Mouse (Mus musculus) liver, adult 2 months (tissue): ENCODE data around the gene Hist1h2bg. TPM values are rescaled to one million over a fixed set of nuclear protein-coding genes. Genes with fewer than 3 reads are reported as not detected.

Source experiments
- DNase-seq: peaks from one replicate; pipeline ENCODE4 v3.0.0-alpha.2; 2011; ENCODE audit warnings: low read depth, low spot score; ENCODE audit errors: extremely low read depth
- H3K27ac ChIP-seq: fragments of 200-500 bp; replicated peaks from 2 replicates; pipeline ENCODE4 v1.5.1; 2012; ENCODE audit warnings: low read depth, mild to moderate bottlenecking, control low read depth, inconsistent platforms, low read length; ENCODE audit not compliant: insufficient read depth
- H3K27me3 ChIP-seq: fragments of 200-500 bp; 2 replicates; pipeline ENCODE4 v1.6.1; 2012; ENCODE audit warnings: mild to moderate bottlenecking, moderate library complexity, low read length, inconsistent platforms; ENCODE audit not compliant: control insufficient read depth, insufficient read depth
- H3K36me3 ChIP-seq: fragments of 200-500 bp; 2 replicates; pipeline ENCODE4 v1.6.1; 2012; ENCODE audit warnings: low read length, inconsistent platforms; ENCODE audit not compliant: control insufficient read depth, insufficient read depth
- H3K4me1 ChIP-seq: fragments of 200-500 bp; 2 replicates; pipeline ENCODE4 v1.6.1; 2011; ENCODE audit warnings: low read length; ENCODE audit not compliant: control insufficient read depth, insufficient read depth
- H3K4me3 ChIP-seq: fragments of 200-500 bp; 2 replicates; pipeline ENCODE4 v1.5.1; 2011; ENCODE audit warnings: low read depth, mild to moderate bottlenecking, control low read depth, low read length, moderate library complexity; ENCODE audit not compliant: insufficient read depth
- H3K79me2 ChIP-seq: fragments of 200-500 bp; 2 replicates; pipeline ENCODE4 v1.6.1; 2012; ENCODE audit warnings: inconsistent platforms, mild to moderate bottlenecking, low read length, moderate library complexity; ENCODE audit not compliant: control insufficient read depth, insufficient read depth
- H3K9ac ChIP-seq: fragments of 200-500 bp; 2 replicates; pipeline ENCODE4 v1.6.1; 2012; ENCODE audit warnings: low read depth, mild to moderate bottlenecking, control low read depth, inconsistent platforms, low read length
- CTCF ChIP-seq: fragments of 200-500 bp; IDR thresholded peaks from 2 replicates; pipeline ENCODE4 v1.5.1; 2011; ENCODE audit warnings: low read depth, low read length, control low read depth
- POLR2A ChIP-seq: fragments of 200-500 bp; IDR thresholded peaks from 2 replicates; pipeline ENCODE4 v1.6.1; 2011; ENCODE audit warnings: low read length, control low read depth; ENCODE audit not compliant: insufficient read depth; ENCODE audit errors: extremely low read depth
- WGBS: fragments of 180-500 bp; shearing (Covaris S2); methylation state at CpG from one replicate; pipeline ENCODE4 v1.1.7; 2018; 5-methylcytosine and 5-hydroxymethylcytosine counted together
- polyA plus RNA-seq: library from polyadenylated mRNA; depleted of rRNA; stranded (reverse); fragments of >200 nt; gene quantifications from 2 replicates; pipeline ENCODE4 v1.2.3, GENCODE M21; 2012
- total RNA-seq: library from RNA; depleted of rRNA; stranded (reverse); fragments of >200 nt; gene quantifications from 2 replicates; pipeline ENCODE4 v1.2.3, GENCODE M21; 2014

Gene Hist1h2bg
- total and polyA plus RNA-seq, 2 experiments = 4.4 to 37.2 TPM

DNA sequence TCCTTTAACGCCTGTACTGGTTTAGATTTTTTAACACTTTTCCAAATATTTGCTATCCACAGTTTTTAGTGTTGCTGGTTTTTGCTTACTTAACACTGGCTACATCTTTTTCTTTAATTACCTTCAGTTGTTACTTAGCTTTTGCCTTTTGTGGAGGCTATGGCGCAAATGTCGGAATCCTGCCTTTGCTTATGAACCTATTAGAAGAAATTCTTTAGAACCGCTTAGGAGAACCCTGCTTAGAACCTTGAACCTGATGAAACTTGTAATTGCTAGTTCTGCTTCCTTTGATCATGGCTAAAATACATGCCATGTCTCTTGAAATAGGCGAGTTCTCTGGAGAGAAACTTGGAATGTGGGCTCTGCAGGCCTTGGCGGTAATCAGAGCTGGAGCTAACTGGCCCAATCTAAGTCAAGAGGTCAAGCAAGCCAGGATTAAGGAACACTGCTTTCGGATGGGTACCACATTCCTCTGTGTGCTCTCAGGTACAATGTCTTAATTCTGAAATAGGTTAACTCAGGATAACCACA, 5.2 kb downstream of the Hist1h2bg start:
- Histone ChIP-seq H3K27ac (no peak overlapping the region), H3K79me2 (no peaks in the 10 kb centered on the region), H3K9ac (0 out of 2 replicates have a peak overlapping the region, but pooled peaks have one; percentile 8), H3K4me1 (peaks cover 15% of the 10 kb centered on the region; the same call in 1 of the 2 replicates), H3K36me3 (no peaks in the 10 kb centered on the region), H3K27me3 (no peaks in the 10 kb centered on the region), H3K4me3 (no peak overlapping the region)
- TF ChIP-seq CTCF (no peak), POLR2A (no peak)
- DNase-seq = no peak
- 71% methylated on average over 7 of the region's 7 CpGs for WGBS

DNA sequence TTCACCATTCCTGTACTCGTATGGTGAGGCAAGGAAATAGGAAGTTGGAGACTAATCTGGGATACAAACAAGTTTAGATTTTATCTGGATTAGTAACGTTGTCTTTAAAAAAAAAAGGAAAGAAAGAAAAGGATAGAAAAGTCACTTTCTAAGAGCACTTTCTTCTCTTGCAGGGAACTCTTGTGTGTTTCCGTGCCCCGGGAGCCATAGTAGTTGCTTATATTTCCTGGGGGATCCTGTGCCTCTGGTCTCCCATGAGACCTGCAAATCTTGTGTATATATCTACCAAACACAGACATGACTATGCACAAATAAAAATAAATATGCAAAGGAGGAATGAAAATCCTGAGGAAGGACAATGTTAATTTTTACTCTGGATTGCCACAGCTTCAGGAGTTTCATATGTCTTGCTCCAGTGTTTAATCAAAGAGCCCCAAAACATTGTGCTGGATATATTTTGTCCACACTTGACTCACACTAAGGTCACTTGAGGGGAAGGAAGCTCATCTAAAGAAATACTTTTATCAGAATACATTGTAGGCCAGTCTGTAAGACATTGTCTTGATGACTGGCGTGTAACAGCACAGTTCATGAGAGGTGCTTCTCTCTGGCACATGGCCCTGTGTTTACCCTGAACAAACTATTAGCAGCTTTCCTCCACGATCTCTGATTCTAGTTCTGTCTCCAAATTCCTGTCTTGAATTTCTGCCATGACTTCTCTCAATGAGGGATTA, 5.9 kb downstream of the Hist1h2bg start:
- H3K27me3 ChIP-seq = no peaks in the 10 kb centered on the region
- no peaks in the 10 kb centered on the region for H3K36me3 ChIP-seq
- no peak overlapping the region for H3K4me3 ChIP-seq
- H3K9ac ChIP-seq = no peak overlapping the region
- peak; percentile 76 for DNase-seq
- 51% methylated on average over 6 of the region's 6 CpGs for WGBS
- H3K4me1 ChIP-seq = peaks cover 12% of the 10 kb centered on the region; the same call in 1 of the 2 replicates
- TF ChIP-seq CTCF (no peak), POLR2A (no peak)
- H3K27ac ChIP-seq = no peak overlapping the region
- H3K79me2 ChIP-seq = no peaks in the 10 kb centered on the region

DNA sequence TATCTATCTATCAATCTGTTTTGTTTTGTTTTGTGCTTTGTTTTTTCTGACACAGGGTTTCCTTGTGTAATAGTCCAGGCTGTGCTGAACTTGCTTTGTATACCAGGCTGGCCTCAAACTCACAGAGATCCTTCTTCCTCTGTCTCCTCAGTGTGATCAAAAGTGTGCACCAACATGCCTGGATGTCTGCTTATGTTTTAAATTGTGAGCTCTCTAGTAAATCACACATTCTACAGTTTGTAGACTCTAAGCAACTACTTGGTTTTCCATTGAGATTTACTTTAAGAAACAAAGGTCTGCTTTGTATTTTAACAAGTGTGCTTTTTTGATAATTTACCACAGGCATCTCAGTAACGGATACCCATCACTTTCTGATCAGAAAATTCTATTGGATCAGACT, 6.6 kb downstream of the Hist1h2bg start:
- Histone ChIP-seq H3K79me2 (no peaks in the 10 kb centered on the region), H3K4me1 (peaks cover 9% of the 10 kb centered on the region; the same call in 1 of the 2 replicates), H3K27me3 (no peaks in the 10 kb centered on the region), H3K9ac (no peak overlapping the region), H3K36me3 (no peaks in the 10 kb centered on the region), H3K4me3 (no peak overlapping the region), H3K27ac (no peak overlapping the region)
- whole genome bisulfite sequencing = 98% methylated on average over 1 of the region's 1 CpGs
- DNase-seq = no peak
- TF ChIP-seq POLR2A (no peak), CTCF (no peak)

DNA sequence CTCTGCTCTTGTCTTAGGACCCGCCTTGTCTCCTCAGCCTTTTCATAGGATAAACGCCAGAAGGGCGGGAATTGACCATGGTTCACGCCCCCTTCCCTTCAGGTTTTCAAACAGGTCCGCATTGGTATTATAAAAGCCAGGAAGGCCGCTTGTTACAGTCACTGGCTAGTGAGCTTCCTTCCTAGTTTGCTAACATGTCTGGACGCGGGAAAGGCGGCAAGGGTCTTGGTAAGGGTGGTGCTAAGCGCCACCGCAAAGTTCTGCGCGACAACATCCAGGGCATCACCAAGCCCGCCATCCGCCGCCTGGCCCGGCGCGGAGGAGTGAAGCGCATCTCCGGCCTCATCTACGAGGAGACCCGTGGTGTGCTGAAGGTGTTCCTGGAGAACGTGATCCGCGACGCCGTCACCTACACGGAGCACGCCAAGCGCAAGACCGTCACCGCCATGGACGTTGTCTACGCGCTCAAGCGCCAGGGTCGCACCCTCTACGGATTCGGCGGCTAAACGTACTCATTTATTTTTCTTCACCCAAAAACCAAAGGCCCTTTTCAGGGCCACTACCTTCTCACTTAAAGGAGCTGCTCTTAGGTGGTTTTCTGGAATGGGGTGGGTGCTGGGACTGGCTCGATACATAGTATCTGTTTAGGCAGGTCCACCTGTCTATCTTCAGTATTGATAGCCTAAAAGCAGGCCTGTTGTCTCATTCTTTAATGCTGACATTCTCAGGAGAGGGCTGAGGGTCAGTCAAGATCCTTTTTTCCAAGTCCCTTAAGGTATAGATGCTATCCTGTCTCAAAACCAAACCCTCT, 10.4 kb downstream of the Hist1h2bg start, which contains the start of gene Hist1h4d:
Gene Hist1h4d, plus strand, starts transcription at position 191 of the 811 bp plus-strand sequence.
- H3K4me1 ChIP-seq = peaks cover 9% of the 10 kb centered on the region; the same call in 1 of the 2 replicates
- peak within 1 kb of the TSS; percentile 68 for H3K4me3 ChIP-seq
- peak; percentile 100 for TF ChIP-seq POLR2A
- no peak for TF ChIP-seq CTCF
- peak; percentile 97 for DNase-seq
- H3K27ac ChIP-seq = peak within 1 kb of the TSS; percentile 7; the same call in 1 of the 2 replicates
- no peaks in the 10 kb centered on the region for H3K36me3 ChIP-seq
- H3K9ac ChIP-seq = peak within 1 kb of the TSS; percentile 64
- no peaks in the 10 kb centered on the region for H3K79me2 ChIP-seq
- under 1% methylated on average over 43 of the region's 43 CpGs for WGBS
- H3K27me3 ChIP-seq = no peaks in the 10 kb centered on the region

DNA sequence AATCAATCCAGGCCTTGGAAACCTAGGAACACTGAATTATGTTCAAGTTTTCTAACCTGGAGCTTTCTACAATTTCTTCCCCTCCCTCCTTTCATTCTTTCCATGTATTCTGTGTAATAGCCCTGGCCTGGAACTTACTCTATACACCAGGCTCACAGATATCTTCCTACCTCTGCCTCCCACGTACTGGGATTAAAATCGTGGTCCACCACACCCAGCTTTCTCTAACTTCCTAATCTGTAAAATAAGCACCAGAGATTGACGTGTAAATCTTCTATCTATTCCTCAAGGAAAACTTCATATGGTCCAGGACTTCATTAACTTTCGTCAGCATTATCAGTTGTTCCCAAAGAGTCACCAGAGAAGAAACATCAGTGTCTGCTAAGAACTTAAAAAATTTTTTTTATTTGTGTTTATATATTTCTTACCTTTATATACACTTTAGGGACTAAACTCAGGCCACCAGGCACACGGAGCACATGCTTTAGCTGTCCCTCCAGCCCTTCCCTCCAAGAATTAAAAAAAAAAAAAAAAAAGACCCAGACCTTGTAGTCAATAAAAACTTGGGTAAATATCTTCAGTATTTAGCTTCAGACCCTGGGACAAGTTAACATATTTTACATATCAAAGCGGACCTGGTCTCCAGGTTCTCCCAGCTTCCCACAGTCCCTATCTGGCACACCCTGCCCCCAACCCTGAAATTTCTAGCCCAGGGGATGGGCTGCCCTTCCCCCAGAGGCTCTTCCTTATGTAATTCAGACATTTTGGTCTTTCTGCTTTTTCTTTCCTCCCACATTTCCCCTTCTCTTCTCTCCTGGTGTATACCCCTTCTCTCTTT, 11.2 kb downstream of the Hist1h2bg start:
- H3K4me3 ChIP-seq = peak overlapping the region; percentile 68
- no peaks in the 10 kb centered on the region for H3K79me2 ChIP-seq
- no peaks in the 10 kb centered on the region for H3K27me3 ChIP-seq
- TF ChIP-seq CTCF (no peak), POLR2A (no peak)
- peak overlapping the region; percentile 43 for H3K27ac ChIP-seq
- H3K4me1 ChIP-seq = peaks cover 11% of the 10 kb centered on the region; the same call in 1 of the 2 replicates
- WGBS = 16% methylated on average over 6 of the region's 6 CpGs
- no peaks in the 10 kb centered on the region for H3K36me3 ChIP-seq
- peak overlapping the region; percentile 64 for H3K9ac ChIP-seq
- no peak for DNase-seq
